Mouse (Mus musculus) cerebellum, adult 18-20 months (tissue): ENCODE results near the gene Zcchc24.

Source experiments
- DNase-seq, 2 experiments: peaks; one replicate each; pipeline ENCODE4 v3.0.0; 2021

Gene Zcchc24

DNA sequence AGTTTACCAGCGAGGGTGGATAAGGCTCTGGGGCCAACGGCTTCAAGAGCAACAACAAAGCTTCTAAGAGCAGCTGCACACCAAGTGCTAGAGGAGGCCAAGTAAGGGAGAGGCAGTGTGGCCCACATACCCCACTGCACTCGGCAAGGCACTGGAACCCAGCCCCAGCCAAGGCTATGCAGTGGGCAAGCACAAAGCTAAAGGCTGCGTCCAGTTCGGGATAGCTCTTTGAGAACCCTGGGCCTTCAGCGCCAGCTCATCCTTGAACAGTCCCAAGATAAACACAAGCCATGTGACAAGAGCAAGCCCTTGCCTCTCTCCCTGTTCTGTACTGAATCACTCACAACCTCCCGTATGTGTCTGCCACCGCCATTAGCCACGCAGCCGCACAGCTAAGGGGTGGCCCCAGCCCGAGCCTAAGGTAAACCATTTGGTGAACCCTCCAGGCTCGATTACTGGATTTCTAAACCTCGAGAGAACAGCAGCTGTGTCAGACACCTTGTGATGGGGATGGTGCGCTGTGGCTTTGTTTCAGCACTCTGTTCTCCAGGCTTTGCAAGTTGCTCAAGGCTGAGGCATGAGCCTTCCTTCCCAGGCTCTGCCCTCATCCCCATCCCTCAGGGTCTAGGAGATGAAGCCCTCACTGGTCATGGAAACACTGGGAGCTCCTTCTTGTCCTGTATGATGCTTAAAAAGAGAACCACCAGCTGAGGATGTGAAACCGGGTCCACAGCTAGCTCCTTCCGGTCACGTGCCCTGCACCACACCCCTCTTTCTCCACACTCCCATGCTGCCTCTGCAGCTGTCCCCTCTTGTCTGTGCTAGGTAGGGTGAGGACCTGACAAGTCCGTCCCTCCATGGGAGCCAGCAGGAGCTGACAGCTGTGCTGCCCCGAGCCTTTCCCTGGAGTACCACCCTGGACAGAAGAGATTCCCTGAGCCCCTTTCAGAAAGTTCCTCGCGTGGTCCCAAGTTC is 21.6 kb downstream of the Zcchc24 start:
- DNase-seq: no peak

DNA sequence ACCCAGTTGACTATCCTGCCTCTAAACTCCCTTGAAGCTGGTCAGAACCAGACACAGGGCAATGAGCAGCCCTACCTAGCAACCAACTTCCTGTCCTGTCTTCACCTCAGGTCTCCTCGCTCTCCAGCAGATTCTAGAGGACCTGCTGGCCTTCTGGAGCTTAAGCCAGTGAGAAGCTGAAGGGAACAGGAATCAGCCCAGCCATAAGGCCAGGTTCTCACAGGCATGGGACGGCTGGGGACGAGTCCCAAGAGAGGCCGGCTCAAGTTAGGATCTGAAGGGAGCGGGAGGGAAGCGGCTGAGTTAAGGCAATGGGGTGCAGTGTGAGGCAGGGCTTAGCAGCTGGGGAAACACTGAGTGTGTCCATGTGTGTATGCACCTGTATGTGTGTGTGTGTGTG is 22.5 kb downstream of the Zcchc24 start:
- no peak for DNase-seq

GRCm38 (mm10) chr14:25745365-25746184 is 23.3 kb downstream of the Zcchc24 start:
- DNase-seq: no peak

DNA sequence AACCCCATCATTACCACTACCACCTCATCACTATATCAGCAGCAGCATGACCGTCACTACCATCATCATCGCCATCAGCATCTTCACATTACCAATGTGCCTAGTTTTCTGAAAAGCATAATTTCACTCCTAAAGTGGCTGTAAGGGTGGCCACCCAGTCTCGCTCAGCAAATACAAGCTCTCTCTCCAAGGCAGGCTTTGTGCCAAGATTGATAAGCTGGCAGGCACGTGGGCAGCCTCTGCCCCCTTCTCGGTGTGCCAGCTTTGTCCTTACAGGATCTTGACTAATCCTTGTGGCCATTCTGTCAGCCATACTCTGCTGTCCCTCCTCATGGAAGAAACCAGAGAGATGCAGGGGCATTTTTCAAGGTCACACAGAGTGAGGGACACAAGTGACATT is 25.9 kb downstream of the Zcchc24 start:
- no peak for DNase-seq

- DNase-seq: no peak
These were observed 26.9 kb downstream of the Zcchc24 start for GRCm38 (mm10) chr14:25741840-25742367.

GRCm38 (mm10) chr14:25741211-25741610 is 27.6 kb downstream of the Zcchc24 start:
- DNase-seq: no peak

DNA sequence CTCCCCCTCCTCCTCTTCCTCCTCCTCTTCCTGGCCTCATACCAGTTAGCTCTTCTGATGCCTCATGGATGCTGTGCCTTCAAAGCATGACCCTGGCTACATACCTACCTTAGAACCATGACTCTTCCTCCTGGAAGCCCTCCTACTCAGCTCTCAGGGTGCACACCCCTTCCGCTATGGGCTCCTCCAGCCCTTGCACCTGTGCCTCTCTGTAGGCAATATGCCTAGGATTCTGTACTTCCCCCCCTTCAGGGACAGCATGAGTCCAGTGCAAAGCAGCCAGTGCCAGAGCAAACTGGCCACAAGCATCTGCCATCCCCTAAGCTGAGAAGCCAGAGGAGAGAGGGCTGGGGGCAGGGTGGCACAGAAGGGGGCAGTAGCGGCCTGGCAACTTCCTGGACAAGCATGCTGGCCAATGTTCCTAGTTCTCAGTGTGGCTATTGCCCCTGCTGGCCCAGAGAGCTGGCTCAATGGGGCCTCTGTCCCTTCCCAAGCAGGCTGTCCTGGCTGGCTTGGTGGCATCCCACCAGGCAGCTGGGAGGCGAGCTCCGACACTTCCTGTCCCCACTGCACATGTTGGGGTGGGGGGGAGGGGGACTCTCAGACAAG is 28.8 kb downstream of the Zcchc24 start:
- peak; percentile 39 to 53 for DNase-seq

DNA sequence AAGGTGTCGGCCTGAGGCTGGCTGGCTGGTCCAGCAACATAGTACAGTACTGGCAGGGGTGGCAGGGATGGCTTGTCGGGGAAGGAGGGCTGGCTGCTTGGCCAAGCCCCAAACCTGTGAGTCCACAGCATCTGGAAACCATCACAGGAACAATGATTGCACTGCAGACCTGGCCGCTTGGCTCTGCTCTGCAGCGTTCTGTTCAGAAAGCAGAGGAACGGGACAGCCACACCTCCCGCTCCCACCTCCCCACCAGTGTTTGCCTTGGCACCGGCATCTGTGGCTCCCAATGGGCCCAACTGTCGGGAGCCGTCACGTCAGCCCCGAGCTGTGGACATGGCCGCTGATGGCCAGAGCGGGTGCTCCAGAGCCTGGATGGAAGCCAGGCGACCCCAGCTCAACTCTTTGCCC is 30.2 kb downstream of the Zcchc24 start:
- peak in 1 of 2 experiments; percentile 24 for DNase-seq

GRCm38 (mm10) chr14:25736589-25736988 is 32.2 kb downstream of the Zcchc24 start:
- peak; percentile 22 to 32 for DNase-seq

DNA sequence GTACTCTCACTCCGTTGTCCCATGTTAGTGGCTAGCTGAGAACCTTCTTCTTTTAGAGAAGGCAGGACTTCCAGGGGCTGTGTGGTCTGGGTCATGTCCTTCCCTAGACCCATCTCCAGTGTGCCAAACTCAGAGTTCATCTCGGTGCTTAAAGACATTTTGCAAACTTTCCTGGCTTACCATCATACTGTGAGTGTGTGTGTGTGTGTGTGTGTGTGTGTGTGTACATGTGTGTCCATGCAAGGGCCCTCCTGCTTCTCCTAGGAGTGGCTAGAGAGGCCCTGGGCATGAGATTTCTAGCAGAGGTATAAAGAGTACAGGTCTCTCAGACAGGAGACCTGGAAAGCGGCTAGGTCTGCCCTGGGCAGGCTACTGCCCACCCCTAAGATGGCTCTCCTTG is 32.7 kb downstream of the Zcchc24 start:
- DNase-seq: no peak

GRCm38 (mm10) chr14:25734736-25735716 is 33.8 kb downstream of the Zcchc24 start:
- no peak for DNase-seq

GRCm38 (mm10) chr14:25727149-25727510 is 41.7 kb downstream of the Zcchc24 start:
- DNase-seq: no peak

DNA sequence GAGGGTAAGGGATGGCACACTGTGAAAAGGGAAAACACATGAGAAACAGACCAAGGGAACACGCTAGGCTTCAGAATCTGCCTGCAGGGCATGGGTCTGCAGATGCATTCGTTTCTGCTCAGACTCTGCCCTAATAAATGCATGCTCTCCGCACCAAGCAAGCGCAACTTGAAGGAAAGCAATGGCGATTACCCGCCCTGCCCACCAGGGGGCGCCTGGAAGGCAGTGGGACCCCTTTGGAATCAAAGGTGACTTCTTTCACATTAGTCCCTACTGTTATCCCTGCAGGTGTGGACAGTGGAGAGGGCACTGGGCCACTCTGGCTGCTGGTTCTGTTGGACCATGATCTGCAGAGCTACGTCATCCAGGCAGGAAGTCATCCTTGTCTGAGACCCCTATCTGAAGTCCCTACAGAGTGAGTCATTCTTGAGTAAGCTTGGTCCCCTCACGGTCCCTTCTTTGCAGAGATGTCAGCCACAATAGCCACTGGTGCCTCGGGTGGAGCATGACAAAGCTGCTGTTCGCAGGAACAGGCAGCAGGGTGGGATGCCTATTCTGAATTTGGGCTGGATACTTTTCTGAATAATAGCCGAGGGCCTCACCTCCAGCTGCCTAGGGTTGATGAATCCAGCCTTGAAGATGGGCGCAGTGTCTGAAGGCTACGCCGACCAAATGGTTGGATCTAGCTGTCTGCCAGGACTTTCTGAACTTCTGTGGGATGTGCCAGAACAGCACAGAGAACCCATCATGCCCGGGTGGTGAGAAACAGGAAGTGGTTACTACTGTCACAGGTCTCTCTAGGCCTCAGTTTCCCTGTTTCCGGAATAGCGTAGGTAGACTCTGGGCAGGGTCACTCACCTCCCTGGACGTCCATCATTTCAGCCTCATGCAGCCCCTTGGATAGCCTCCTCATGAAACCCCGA is 42.4 kb downstream of the Zcchc24 start:
- peak; percentile 22 to 35 for DNase-seq

DNA sequence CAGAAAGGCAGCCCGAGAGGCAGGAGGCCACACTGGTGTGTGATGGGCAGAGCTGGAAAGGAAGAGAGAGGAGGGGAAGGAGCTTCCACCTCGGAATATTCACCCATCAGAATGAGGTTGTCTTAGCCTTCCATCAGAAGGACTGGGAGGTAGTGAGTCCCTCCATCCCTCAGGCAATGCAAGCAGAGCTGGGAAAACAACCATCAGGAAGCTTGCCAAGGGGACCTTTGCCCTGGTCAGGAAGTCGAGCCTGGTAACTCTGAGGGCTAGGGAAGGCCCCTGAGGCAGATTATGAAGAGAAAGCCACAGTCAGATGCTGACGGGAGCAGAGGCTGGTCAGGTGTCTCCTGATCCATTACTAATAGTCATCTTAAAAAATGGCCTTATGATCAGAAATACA is 43.1 kb downstream of the Zcchc24 start:
- no peak for DNase-seq

- DNase-seq: peak; percentile 46 to 49
These were observed 43.8 kb downstream of the Zcchc24 start for GRCm38 (mm10) chr14:25725032-25725497.

- DNase-seq: no peak
These were observed 47.7 kb downstream of the Zcchc24 start for GRCm38 (mm10) chr14:25720962-25721707.

- no peak for DNase-seq
These were observed 49.5 kb downstream of the Zcchc24 start for GRCm38 (mm10) chr14:25719371-25719770.

GRCm38 (mm10) chr14:25718471-25718870 is 50.4 kb downstream of the Zcchc24 start:
- no peak for DNase-seq

DNA sequence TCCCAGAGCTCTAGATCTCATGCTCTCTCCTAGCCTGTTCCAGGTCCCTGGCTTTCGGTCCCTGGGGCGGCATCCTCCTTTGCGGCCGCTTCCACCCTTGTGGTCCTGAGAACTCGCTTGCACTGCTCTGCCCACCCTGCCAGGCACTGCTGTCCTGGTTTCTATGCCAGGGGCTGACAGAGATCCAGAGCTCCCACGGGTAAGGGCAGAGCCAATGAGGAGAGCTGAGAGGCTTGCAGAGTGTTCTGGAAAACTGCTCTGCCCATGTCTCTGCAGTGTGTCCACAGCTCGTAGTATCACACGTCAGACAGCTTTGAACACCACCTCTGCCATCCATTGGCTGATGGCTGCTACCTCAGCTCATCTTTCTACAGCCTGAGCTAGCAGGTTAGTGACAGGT is 51.1 kb downstream of the Zcchc24 start:
- DNase-seq: no peak

DNA sequence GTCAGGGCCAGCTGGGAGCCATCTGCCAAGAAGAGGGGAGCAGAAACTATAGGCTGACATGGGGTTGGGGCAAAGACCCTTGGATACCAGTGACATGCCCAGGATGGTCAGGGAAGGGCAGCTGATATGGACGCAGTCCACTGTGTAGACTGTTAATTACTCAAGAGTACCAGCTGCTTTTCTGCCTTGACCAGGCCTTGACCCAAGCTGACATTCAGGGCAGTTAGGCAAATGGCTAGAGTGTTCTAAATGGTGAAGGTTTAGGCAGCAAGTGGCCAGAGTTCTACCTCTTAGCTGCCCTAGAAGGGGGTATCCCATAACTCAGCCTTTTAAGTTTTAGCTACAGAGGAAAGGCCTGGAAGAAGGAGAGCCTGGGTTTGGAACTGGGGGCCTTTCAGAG is 52.3 kb downstream of the Zcchc24 start:
- no peak for DNase-seq
